ENCODE assay signal across 9 mouse cellular contexts in genomic region chr1:131737269-131737668, GRCm38 (mm10). TPM values are rescaled to one million over a fixed set of nuclear protein-coding genes. Genes with fewer than 3 reads are reported as not detected.
DNase-seq lines count a peak whose midpoint lies in the region; ATAC-seq lines count a peak whose summit lies in the region.
"Had no signal": no experiment of that assay in that cellular context is flagged by ENCODE, and none has a peak within 500 bp of the region (broad histone marks: within the 10 kb centered on the region; RNA-seq: fewer than 3 reads in every experiment).

No protein-coding gene starts in this region.

- H3K4me2 ChIP-seq in forebrain, embryonic 13.5 days = no peak overlapping the region

- no peaks in the 10 kb centered on the region for H3K36me3 ChIP-seq in forebrain, embryonic 13.5 days (ENCODE audit: poor library complexity, severe bottlenecking)
- H3K36me3 ChIP-seq in forebrain, embryonic 10.5 days (replicated peaks) = no peaks in the 10 kb centered on the region

- no peaks in the 10 kb centered on the region for H3K4me1 ChIP-seq in forebrain, embryonic 13.5 days
- H3K4me1 ChIP-seq in forebrain, embryonic 10.5 days = peaks cover 14% of the 10 kb centered on the region

- H3K9ac ChIP-seq in forebrain, embryonic 13.5 days = no peak overlapping the region

- no peaks in the 10 kb centered on the region for H3K27me3 ChIP-seq in forebrain, embryonic 13.5 days
- H3K27me3 ChIP-seq in forebrain, embryonic 10.5 days (ENCODE audit: poor library complexity, severe bottlenecking) = no peaks in the 10 kb centered on the region

- no peak overlapping the region for H3K27ac ChIP-seq in forebrain, embryonic 13.5 days
- no peak overlapping the region for H3K27ac ChIP-seq in forebrain, embryonic 10.5 days

- DNase-seq in forebrain, embryonic 10.5 days (ENCODE audit: extremely low spot score, low spot score) = no peak
- peak; percentile 94 for DNase-seq in adrenal gland, postnatal 10 days
- DNase-seq in frontal cortex, postnatal 10 days (ENCODE audit: low spot score in 2 of 2) = peak; percentile 85 to 92
- DNase-seq in heart, postnatal 25 days (ENCODE audit: low spot score) = peak; percentile 58
- peak; percentile 81 for DNase-seq in left cerebral cortex, adult 11 months (ENCODE audit: low spot score)
- peak; percentile 96 for DNase-seq in right cerebral cortex, adult 18-20 months
- DNase-seq in MN1 (ENCODE audit: low spot score) = no peak

- H3K9me3 ChIP-seq in forebrain, embryonic 13.5 days (replicated peaks) = no peaks in the 10 kb centered on the region
- no peaks in the 10 kb centered on the region for H3K9me3 ChIP-seq in forebrain, embryonic 10.5 days

- WGBS in forebrain, embryonic 13.5 days = 66% methylated on average over 5 of the region's 5 CpGs
- 83% methylated on average over 5 of the region's 5 CpGs for WGBS in forebrain, embryonic 10.5 days

- H3K4me3 ChIP-seq in forebrain, embryonic 13.5 days = no peak overlapping the region
- H3K4me3 ChIP-seq in forebrain, embryonic 10.5 days = no peak overlapping the region

- intact Hi-C loops in heart, postnatal 25 days (cut with DNase I) = no loop called here

- ATAC-seq in forebrain, embryonic 13.5 days = peak; percentile 79

RNA-seq across cellular contexts. Expression of gene Slc26a9, which starts 6.6 kb away (rescaled TPM):
- polyA plus RNA-seq in forebrain, embryonic 13.5 days (2015; fragmentation: Nextera tagmentation; extraction: Ambion mirVana) = 0.05 and 0.06 TPM in 2 replicates
- polyA plus RNA-seq in forebrain, embryonic 10.5 days (2016; fragmentation: Nextera tagmentation; extraction: Ambion mirVana) = not detected in 2 replicates
- total RNA-seq in adrenal gland, postnatal 10 days (2021) = under 1 TPM in 1 of 2 experiments, not detected in 1; 0.15 TPM
- not detected for total RNA-seq in heart, postnatal 25 days (2021)
- polyA plus RNA-seq: C2C12 had no signal

RNA-seq across cellular contexts. Expression of gene Rab7b, which starts 48.8 kb away (rescaled TPM):
- polyA plus RNA-seq in forebrain, embryonic 13.5 days (2015; fragmentation: Nextera tagmentation; extraction: Ambion mirVana) = 0.40 and 0.62 TPM in 2 replicates
- 0.27 and 0.60 TPM in 2 replicates for polyA plus RNA-seq in forebrain, embryonic 10.5 days (2016; fragmentation: Nextera tagmentation; extraction: Ambion mirVana)
- 1 to 10 TPM; 4.7 to 5.1 TPM for total RNA-seq in adrenal gland, postnatal 10 days (2021)
- 1 to 10 TPM; 3.2 to 4.4 TPM for total RNA-seq in heart, postnatal 25 days (2021)

RNA-seq across cellular contexts. Expression of gene Pm20d1, which starts 59.9 kb away (rescaled TPM):
- 0.15 and 0.16 TPM in 2 replicates for polyA plus RNA-seq in forebrain, embryonic 13.5 days (2015; fragmentation: Nextera tagmentation; extraction: Ambion mirVana)
- 1.5 TPM in 2 replicates for polyA plus RNA-seq in forebrain, embryonic 10.5 days (2016; fragmentation: Nextera tagmentation; extraction: Ambion mirVana)
- total RNA-seq in adrenal gland, postnatal 10 days (2021) = 10 to 100 TPM; 14.7 to 19.1 TPM
- 1 to 10 TPM; 3.1 to 5.1 TPM for total RNA-seq in heart, postnatal 25 days (2021)

Comparison
In these comparisons a context has a peak if more than half of its experiments do, and no peak if none do; other contexts are left out.
1. DNase-seq: peak in adrenal gland, postnatal 10 days (single experiment), frontal cortex, postnatal 10 days (2 of 2), heart, postnatal 25 days (single experiment), left cerebral cortex, adult 11 months (single experiment) and right cerebral cortex, adult 18-20 months (single experiment); none in forebrain, embryonic 10.5 days (single experiment) and MN1 (single experiment).